Mouse (Mus musculus): ENCODE data around the gene Irf3.

- TF ChIP-seq CTCF (IDR thresholded peaks at IDR 0.05; ENCODE audit: control insufficient read depth, insufficient read depth, low read length) (no peak), POLR2A (IDR thresholded peaks at IDR 0.05; ENCODE audit: borderline replicate concordance, control insufficient read depth, low read depth, low read length) (no peak)
Measured at GRCm38 (mm10) chr7:45045741-45046140, 48.3 kb downstream of the Irf3 start.

Data from bone marrow, adult 2 months (tissue).